ENCODE assay signal across 18 mouse cellular contexts in genomic region chr4:78773867-78774266, GRCm38 (mm10).
"Had no signal": no experiment of that assay in that cellular context is flagged by ENCODE, and none has a peak within 500 bp of the region (broad histone marks: within the 10 kb centered on the region; RNA-seq: fewer than 3 reads in every experiment).

No protein-coding gene starts in this region.

- H3K27me3 ChIP-seq: limb, embryonic 12.5 days; limb, embryonic 15.5 days; midbrain, embryonic 12.5 days; midbrain, embryonic 15.5 days; neural tube, embryonic 13.5 days had no signal

- ATAC-seq: liver, postnatal 0 days; lung, postnatal 0 days; midbrain, embryonic 15.5 days had no signal

- H3K4me1 ChIP-seq: limb, embryonic 12.5 days; limb, embryonic 15.5 days; midbrain, embryonic 12.5 days; midbrain, embryonic 15.5 days; neural tube, embryonic 13.5 days had no signal

- H3K9me3 ChIP-seq: limb, embryonic 12.5 days; limb, embryonic 15.5 days; midbrain, embryonic 12.5 days; midbrain, embryonic 15.5 days; neural tube, embryonic 13.5 days had no signal

- H3K27ac ChIP-seq: limb, embryonic 12.5 days; limb, embryonic 15.5 days; liver, embryonic 14.5 days; macrophage; midbrain, embryonic 12.5 days; midbrain, embryonic 15.5 days; neural tube, embryonic 13.5 days had no signal

- DNase-seq: kidney, adult 8-10 months; kidney, postnatal 14 days; kidney, postnatal 4 days; left cerebral cortex, postnatal 4 days; liver, postnatal 0 days; lung, embryonic 14.5 days; thymus, adult 18-20 months; thymus, postnatal 36 days had no signal

- H3K36me3 ChIP-seq: limb, embryonic 12.5 days; limb, embryonic 15.5 days; midbrain, embryonic 12.5 days; midbrain, embryonic 15.5 days; neural tube, embryonic 13.5 days had no signal

- H3K4me3 ChIP-seq: limb, embryonic 12.5 days; limb, embryonic 15.5 days; midbrain, embryonic 12.5 days; midbrain, embryonic 15.5 days; myocyte; neural tube, embryonic 13.5 days had no signal

- H3K4me2 ChIP-seq: limb, embryonic 12.5 days; limb, embryonic 15.5 days; liver, embryonic 11.5 days; lung, embryonic 14.5 days; midbrain, embryonic 12.5 days; midbrain, embryonic 15.5 days; neural tube, embryonic 13.5 days had no signal

- H3K9ac ChIP-seq: limb, embryonic 12.5 days; limb, embryonic 15.5 days; liver, embryonic 14.5 days; liver, postnatal 0 days; lung, embryonic 14.5 days; midbrain, embryonic 12.5 days; midbrain, embryonic 15.5 days; neural tube, embryonic 13.5 days had no signal
